Mouse (Mus musculus): ENCODE data around the gene Tcf15.

Gene Tcf15

DNA sequence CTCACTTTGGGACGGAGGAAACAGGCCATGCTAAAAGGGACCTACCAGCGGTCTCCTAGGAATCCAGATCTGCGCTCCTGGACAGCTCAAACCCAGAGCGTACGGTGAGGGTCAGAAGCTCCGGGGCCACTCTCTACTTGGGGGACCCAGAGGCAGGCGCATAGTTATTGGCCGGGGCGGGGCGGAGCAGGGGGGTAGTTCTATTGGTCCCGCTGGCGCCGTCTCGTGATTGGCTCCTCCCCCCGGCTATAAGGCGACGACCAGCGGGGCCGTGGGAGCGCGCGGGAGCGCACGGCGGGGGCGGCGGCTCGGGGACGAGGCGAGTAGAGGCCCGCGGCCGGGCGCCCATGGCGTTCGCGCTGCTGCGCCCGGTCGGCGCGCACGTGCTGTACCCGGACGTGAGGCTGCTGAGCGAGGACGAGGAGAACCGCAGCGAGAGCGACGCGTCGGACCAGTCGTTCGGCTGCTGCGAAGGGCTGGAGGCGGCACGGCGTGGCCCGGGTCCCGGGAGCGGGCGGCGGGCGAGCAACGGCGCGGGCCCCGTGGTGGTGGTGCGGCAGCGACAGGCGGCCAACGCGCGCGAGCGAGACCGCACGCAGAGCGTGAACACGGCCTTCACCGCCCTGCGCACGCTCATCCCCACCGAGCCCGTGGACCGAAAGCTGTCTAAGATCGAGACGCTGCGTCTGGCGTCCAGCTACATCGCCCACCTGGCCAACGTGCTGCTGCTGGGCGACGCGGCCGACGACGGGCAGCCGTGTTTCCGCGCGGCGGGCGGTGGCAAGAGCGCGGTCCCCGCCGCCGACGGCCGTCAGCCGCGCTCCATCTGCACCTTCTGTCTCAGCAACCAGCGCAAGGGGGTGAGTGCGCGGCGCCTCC is at the start of gene Tcf15:
Gene Tcf15, plus strand, starts transcription at position 283 of the 879 bp plus-strand sequence.
- peak; percentile 76 for DNase-seq (ENCODE audit: extremely low spot score)

GRCm38 (mm10) chr2:152094856-152095545 is 48.4 kb upstream of the Tcf15 start:
- DNase-seq (ENCODE audit: extremely low spot score) = peak; percentile 53

DNA sequence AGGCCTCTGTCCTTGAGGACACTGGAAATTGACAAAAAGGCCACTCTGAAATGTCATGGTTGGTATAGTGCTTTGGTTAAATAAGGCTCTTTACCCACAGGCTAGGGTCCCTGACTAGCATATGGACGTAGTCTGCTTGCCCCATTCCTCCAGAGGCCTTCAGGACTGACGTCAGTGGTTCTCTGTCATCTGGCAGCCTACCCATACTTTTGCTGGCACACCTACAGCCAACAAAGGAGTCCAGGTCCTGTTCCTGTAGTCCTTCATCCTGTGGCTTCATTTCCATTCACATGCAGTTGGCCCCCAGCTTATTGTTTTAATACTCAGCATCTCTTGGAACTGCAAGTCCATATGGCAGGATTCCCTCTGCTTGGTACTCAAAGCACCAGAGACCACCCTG is 46.4 kb upstream of the Tcf15 start:
- no peak for DNase-seq (ENCODE audit: extremely low spot score)

DNA sequence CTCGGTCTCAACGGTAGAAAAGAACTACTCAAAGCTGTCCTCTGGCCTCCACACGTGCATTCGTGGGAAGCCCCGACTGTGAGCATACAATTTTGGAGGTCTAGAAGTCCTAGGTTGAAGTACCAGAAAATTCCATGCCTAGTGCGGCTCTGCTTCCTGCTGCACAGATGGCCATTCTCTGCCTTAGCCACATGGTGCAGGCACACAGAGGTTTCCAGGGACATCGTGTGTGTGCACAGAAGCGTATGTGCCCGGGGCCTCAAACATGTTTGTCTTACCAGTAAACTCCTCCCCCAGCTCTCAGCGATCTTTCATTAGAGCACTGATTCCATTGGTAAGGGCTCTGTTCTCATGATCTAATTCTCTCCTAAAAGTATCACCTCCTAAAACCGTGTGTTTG is 45.4 kb upstream of the Tcf15 start:
- DNase-seq (ENCODE audit: extremely low spot score) = no peak

- DNase-seq (ENCODE audit: extremely low spot score) = no peak
These were observed 43.8 kb upstream of the Tcf15 start for GRCm38 (mm10) chr2:152099538-152099937.

DNA sequence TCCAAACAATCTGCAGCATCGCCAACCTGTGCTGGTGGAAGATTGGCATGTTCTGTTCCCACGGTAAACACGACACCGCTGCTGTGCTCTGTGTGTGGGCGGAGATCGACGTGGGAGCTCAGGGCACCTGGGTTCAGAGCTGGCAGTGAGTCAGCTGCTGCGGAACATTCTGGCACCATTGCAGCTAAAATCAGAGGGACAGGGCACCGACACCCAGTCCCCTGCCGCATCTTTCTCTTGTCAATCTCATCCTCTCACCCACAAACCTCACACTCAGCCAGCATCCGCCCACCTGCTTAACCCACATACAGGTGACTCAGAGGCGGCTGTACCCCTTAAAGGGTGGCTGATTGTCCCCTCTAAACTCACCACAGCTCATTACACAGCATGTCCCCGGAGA is 41.6 kb upstream of the Tcf15 start:
- no peak for DNase-seq (ENCODE audit: extremely low spot score)

GRCm38 (mm10) chr2:152102369-152102768 is 41.0 kb upstream of the Tcf15 start:
- DNase-seq (ENCODE audit: extremely low spot score) = no peak

GRCm38 (mm10) chr2:152104711-152105317 is 38.5 kb upstream of the Tcf15 start:
- no peak for DNase-seq (ENCODE audit: extremely low spot score)

DNA sequence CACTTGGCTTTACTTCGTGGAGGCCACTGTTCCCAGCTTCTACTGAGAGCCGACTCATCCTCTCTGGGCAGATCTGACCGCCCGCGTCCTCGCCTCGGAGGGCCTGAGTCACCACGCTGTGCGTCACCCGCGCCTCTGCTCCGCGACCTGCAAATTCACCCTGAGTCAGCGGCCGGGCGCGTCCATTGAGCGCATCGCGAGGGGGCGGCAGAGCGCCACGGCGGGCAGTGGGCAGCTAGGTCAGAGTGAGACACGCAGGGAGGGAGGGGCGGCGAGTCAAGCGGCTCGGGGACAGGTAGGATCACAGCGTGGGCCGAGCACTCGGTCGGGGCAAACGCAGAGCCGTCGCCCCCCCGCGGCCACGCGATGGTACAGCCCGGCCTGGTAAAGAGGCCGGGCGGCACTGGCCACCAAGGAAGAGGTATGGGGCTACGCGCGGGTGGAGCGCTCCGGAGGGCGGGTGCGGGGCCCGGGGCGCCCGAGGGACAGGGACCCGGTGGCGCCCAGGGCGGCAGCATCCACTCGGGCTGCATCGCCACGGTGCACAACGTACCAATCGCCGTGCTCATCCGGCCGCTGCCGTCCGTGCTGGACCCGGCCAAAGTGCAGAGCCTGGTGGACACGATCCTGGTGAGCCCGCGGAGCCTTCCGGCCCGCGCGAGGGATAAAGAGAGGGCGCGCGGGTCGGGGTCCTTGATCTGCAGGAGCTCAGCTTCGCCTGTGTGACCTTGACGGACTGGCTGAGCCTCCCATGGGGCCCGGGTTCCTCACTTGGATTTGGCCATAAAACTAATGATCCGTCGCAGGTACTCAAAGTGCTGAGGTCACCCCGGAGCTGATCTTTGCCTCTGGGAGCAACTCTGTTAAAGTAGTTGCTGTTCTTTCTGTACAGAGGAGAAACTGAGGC is 37.8 kb upstream of the Tcf15 start, which contains the start of gene Srxn1:
Gene Srxn1, plus strand, starts transcription at position 199 of the 907 bp plus-strand sequence.
- DNase-seq (ENCODE audit: extremely low spot score) = peak; percentile 86

DNA sequence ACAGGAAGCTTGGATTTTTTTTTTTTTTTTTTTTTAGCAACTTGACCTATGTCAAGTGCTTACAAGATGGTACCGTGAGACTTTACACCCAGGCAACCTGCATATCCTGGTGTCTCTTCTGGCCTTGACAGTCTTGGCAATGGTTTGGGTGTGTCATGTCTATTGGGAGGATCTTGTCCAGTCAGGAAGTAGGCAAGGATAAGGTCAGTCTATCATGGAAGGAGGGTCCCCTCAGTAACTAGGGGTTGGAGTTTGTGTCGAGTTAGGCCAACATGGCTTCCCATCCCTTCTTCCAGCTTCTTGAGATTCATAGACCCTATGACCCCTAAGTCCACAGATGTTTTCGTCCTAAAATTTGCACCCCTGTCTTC is 37.2 kb upstream of the Tcf15 start:
- DNase-seq (ENCODE audit: extremely low spot score) = no peak

DNA sequence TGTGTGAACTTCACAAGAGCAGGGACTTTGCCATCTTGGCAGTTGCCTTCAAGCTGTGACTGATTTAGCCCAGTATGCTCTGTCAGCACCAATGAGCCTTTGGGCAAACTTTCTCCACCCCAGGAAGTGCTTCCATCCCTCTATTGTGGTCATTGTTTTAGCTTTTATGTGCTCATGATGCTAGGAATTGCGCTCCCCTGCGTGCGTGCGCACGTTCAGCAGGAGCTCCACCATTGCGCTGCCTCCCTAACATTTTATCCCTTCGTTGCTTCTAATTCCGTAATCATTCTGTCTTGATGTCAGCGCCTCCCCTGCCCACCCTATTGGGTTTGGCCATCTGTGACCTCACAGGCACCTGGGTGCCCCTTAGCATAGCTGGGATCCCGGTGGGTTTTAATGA is 36.8 kb upstream of the Tcf15 start:
- DNase-seq (ENCODE audit: extremely low spot score) = no peak

GRCm38 (mm10) chr2:152108702-152109101 is 34.7 kb upstream of the Tcf15 start:
- no peak for DNase-seq (ENCODE audit: extremely low spot score)

DNA sequence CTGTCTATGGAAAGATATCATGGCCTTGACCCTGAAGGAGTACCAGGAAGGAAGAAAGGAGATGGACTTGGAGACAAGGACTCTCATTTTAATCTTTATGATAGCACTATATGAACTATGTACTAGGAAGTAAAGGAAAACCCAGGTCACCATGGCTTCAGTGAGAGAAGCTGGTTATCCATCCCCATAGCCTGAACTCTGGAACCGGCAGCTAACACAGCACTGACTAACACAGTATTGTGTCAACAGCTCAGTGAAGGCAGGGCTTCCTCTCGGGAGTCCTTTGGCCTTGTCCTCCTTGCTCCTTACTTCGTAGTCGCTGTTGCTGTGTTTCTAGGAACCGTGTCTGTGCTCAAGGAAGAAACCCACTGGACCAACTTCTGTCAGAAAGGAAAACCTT is 34.0 kb upstream of the Tcf15 start:
- DNase-seq (ENCODE audit: extremely low spot score) = no peak

DNA sequence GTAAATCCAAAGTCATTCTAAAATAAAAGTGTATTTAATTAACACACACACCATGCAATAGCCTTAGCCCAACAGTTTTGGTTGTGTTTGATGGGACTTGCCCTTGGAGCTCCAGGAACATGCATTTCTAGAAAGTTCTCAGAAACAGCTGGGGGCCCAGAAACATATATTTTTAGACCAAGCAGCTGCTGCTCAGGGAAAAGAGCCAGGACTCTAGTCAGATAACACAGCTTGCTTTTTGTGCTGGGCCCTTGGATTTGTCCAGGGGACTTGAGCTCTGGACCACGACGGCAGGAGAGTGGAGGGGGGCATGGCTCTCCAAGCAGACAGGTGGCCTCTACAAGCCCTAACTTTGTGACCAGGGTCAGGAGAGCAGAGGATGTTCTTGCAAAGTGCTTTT is 32.0 kb upstream of the Tcf15 start:
- no peak for DNase-seq (ENCODE audit: extremely low spot score)

GRCm38 (mm10) chr2:152111920-152112319 is 31.4 kb upstream of the Tcf15 start:
- peak; percentile 92 for DNase-seq (ENCODE audit: extremely low spot score)

GRCm38 (mm10) chr2:152112490-152112889 is 30.9 kb upstream of the Tcf15 start:
- no peak for DNase-seq (ENCODE audit: extremely low spot score)

DNA sequence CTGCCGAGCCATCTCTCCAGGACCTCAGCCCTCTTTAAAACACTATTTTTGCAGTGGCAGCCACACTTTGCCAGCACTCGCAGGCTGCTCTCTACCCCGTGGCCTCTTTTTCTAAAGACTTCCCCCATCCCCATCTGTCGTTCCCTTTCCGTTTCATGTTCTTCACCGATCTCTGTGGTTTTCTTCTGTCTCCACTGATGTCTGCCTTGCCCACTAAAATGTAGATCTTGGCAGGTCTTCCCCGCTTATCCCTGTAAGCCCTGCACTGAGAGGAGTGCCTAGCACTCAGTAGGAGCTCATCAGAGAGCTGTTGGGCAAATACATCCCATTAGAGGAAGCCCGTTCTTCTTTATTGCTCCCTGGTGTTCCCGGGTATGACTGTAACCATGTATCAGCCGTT is 30.4 kb upstream of the Tcf15 start:
- DNase-seq (ENCODE audit: extremely low spot score) = no peak

DNA sequence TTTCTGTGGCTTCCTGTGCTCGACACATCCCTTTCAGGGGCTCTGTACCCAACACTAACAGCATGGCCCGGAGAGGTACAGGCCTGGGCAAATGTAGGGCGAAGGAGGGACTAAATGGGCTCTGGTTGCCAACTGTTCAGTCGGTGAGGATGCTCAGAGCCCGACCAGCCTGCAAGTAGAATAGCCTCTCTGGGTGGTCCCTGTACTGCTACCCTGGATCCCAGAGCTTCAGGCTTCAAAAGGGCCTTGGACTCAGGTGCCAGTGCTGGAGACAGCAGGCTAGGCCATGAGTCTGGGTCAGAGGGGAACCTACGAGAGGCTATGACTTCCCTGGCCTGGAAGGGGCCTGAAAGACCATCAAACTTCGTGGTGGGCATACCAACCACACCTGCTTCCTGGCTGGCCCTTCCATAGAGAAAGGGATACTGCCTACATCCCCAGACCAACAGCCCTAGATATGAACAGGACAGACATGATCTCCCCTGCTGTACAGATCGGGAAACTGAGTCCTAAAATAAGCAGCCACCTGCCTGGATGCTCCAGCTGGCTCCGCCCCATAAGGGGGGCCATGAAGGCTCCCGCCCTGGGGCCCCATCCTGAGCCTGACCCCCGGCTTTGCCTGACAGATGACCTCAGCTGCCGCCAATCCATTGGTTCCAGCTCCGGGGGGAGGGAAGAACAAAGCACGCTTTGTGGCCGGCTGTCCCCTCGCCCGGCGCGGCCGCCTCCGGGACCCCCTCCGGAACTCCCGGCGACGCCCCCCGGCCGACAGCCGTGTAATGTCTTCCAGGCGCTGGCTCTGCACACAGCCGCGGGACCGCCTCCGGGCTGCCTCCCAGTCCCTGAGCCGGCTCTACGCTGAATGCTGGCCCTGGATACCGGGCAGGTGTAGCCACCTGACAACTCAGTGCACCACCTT is 29.0 kb upstream of the Tcf15 start:
- DNase-seq (ENCODE audit: extremely low spot score) = peak; percentile 67

GRCm38 (mm10) chr2:152117694-152118093 is 25.7 kb upstream of the Tcf15 start:
- DNase-seq (ENCODE audit: extremely low spot score) = no peak

GRCm38 (mm10) chr2:152119228-152119865 is 24.0 kb upstream of the Tcf15 start:
- DNase-seq (ENCODE audit: extremely low spot score) = peak; percentile 31

Measured in embryo, embryonic 9.5 days (tissue).